Mouse (Mus musculus): ENCODE measurements around the gene Macrod1.
A peak's percentile ranks its signal among the peaks of the same experiment; 100 is the strongest.

Gene Macrod1

GRCm38 (mm10) chr19:7116038-7116731, 59.6 kb downstream of the Macrod1 start:
- no peak for DNase-seq

GRCm38 (mm10) chr19:7117141-7117540, 60.5 kb downstream of the Macrod1 start:
- DNase-seq: no peak

DNA sequence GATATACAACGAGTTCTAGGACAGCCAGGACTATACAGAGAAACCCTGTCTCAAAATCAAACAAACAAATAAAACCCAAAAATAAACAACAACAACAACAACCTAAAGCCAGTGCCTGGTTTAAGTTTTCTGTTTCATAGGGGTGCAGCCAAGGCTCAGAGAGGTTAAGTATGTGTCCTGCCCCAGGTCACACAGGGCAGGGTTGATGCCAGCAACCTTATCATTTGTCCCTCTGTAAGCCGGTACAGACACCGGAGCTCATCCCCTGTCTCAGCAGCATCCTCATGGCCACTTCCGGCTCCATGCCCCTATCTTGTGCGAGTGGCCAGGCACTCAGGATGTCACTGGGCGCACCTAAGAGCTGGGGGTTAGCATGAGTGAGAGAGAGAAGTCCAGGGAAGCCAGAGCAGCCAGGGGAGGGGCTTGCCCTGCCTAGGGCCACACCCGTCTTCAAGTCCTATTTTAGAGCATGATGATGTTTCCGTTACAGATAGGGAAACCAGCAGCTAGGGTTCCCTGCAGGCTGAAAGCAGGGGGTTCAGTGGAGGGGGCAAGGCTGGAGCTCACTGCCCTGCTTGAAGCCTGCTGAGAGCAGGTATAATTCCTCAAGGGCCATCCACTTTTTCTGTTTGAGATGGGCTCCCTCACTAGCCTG, 61.2 kb downstream of the Macrod1 start:
- no peak for DNase-seq

- DNase-seq: peak; percentile 47 to 59
Observed at GRCm38 (mm10) chr19:7121252-7121651, 64.6 kb downstream of the Macrod1 start.

DNA sequence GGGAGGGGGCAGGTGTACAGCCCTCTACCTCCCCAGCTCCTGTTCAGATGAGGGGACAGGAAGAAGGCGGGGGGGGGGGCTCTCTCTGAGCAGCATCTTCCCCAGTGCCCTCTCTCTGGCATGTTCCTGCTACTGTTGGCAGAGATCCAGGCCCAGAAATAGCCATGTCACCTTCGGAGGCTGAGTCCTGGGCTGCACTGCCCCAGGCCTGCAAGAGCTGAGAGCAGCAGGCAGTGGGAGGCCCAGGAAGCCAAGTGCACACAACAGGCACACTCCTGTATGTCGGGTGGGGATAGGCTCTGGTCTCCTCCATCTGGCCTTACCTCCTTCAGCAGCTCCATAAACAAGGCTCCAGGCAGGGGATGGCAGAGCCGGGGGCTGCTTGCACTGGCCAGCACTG, 65.7 kb downstream of the Macrod1 start:
- no peak for DNase-seq

GRCm38 (mm10) chr19:7122698-7123306, 66.2 kb downstream of the Macrod1 start:
- DNase-seq: no peak

DNA sequence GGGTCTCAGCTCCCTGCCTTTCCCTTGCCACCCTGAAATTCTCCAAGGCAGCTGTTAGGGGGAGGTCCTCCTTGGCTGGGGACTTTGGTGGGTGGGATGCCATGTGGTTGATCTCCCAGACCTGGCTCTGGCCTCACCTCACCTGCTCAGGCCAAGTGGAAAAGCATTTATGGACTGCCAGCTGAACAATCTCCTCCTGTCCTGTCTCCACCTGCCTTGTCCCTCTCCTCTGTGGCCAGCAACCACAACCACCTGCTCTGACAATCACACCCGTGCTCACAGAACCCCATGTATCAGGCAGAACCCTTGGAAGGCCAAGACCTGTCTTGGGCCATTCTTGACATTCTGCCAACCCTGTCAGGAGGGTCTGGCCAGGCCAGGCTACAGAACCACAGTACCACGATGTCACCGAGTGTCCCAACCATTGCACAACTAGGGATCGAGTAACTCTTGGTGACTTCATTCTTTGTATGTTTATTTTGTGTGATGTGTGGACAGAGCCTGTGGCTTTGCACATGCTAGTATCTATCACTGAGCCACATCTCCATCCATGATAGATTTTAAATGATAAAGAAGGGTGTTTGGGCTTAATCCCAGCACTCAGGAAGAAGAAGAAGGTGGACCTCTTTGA, 69.0 kb downstream of the Macrod1 start:
- DNase-seq: no peak

DNA sequence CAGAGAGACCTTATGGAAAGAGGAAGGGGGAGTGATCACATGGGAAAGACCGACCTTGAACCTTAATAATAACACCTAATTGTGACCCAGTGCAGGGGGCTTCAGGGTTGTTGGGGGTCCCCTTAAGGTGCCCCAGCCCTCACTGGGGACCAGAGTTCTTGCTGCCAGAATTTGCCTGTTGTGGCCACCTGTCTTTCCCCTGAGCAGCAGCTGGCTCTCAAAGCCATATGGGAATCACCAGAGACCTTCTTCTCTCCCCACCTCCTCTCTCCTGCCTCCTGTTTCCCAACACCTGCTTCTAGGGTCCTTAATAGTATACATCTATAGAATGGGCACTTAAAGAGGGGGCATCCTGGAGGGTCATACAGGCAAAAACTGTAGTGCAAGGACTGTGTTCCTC, 69.6 kb downstream of the Macrod1 start:
- DNase-seq: no peak

- no peak for DNase-seq
Observed at GRCm38 (mm10) chr19:7126933-7127332, 70.3 kb downstream of the Macrod1 start.

DNA sequence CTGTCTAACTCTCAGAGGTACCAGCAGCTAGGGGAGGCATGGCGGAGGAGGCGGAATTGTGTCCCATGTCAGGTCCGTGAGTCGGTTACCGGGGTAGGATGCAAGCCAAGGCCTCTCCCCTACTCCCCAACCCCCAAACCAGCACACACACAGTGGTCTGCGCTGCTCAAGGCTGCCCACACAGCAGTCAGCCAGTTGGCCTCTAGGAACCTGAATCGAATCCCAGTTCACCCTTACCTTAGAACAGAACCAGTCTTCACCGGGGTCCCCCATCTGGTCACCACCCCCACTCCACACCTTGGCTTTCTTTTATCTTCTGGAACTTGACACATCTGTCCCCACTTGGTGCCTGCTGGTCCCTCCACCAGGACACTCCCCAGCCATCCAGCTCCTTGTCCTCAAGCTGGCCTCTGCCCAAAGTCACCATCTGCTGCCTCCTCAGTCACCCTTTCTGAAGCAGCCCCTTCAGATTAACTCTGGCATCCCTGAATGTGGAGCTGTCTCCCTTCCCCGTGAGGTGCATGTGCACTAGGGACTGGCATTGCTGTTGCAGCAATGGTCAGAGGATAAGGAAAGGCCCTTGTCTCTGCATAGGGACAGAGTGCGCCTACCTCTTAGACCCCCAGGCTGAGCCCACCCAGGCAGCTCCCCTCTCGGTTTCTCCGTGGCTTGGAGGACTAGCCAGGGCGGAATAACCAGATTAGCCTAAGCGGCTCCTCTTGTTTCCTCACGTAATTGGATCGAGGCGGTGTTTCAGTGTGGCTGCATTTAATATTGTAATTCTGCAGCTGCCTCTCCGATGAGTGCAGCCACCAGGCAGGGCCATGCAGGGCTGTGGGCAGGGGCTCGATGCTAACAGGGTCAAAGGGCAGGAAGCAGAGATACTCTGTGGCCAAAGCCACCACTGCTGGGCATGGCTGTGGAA, 72.2 kb downstream of the Macrod1 start:
- no peak for DNase-seq

GRCm38 (mm10) chr19:7130317-7130716, 73.7 kb downstream of the Macrod1 start:
- DNase-seq: no peak

DNA sequence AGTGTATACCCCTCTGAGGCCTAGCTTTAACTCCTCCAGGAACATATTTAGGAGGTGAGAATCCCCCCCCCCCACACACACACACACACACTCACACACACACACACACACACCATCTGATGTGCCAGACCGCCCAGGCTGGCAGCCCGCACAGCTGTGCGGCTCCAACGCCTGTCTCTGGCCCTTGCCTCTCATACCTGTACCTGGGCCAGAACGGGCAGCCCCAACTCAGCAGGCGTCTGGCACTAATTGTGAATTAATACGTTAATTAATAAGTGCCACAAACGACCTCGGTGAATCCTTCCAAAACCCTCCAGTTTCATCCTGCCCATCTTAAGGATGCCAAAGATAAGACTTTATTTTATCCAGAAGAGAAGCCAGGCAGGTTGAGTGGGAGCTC, 76.8 kb downstream of the Macrod1 start:
- no peak for DNase-seq

DNA sequence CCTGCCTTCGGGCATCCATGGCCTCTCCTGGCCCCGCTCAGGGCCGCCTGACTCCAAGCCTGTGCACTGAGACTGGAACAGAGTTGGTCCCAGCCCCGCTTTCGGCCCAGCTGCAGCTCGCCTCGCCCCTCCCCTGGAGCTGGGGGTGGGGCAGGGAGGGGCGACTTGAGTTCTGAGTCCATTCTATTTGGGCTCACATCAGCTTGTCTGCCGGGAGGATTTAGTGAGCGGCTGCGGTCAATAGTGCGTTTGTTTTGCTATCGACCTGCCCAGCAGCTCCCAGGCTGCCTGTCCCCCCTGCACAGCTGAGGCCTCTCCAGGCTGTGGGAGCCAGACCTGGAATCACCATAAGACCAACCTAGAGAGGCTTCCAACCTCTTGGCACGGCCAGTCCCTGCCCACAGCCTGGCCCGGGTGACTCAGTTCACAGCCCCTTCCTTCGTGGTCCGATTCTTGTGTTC, 78.1 kb downstream of the Macrod1 start:
- peak; percentile 56 to 76 for DNase-seq

- DNase-seq: peak; percentile 86 to 87
Observed at GRCm38 (mm10) chr19:7135525-7135924, 78.9 kb downstream of the Macrod1 start.

DNA sequence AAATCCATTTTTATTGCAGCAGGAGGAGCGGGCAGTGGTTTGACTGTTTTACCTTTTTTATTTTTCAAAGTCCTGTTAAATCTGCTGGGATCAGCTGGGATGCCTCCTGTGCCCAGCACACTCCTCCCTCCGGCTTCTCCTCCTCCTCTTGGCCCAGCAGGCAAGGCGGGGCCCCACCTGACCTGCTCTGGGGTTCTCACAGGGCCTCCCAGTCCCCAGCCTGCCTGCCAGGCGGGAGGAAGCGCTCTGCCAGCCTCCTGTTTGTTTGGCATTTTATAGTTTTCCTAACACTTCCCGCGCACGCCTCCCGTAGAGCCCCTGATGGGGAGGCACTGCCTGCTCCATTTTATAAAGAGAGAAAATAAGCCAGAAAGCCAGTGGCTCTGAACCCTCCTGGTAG, 79.4 kb downstream of the Macrod1 start:
- peak; percentile 71 to 81 for DNase-seq

DNA sequence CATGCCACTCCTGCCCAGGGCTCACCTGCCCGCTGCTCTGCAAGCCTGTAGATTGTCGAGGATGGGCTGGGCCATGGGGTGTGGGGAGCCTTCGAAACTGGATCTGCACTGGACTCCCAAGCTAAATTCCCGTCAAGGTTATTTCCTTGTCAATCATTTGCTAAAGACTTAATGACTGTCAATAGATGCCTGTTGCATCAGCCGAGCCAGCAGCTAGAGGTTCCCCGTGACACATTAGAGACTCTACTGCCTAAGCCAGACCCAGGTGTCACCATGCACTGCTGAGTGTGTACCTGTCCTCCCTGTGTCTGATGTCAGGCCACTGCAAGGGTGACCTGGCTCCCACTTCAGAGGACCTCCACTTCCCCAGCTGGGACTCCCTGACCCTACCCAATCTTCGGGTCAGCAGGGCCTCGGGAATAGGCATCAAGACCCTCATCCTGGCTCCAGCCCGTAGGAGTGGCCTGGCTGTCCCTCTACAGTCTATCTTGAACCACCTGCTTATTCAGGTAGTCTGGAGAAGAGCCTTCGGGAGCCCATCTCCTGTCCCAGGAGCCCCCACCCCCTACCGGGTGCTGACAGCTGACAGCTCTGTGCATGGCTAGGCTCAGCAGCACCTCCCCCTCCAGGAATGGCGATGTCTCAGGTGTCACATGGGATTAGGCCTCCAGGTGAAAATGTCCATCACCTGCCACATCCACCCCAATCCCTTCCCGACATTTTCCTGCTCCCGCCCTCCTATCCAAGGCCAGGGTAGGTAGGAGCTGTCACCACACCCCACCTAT, 80.3 kb downstream of the Macrod1 start:
- peak; percentile 72 to 89 for DNase-seq

DNA sequence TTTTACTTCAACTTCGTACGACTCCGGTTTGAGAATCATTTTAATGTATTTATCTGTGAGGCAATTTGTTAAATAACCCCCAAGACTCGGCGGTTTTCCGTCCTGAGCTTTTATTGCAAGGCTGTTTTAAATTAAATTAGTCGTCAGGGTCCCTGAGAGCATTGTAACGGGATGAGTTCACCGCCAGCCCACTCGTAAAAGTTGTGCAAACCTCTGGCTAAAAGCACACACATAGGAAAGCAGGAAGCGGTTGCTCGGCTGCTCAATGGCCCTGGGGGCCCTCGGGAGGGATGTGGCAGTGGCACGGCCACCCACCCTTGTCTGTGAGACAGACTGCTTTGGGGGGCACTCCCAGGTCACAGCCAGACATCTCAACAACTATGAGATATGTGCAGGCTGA, 81.7 kb downstream of the Macrod1 start:
- DNase-seq: no peak

DNA sequence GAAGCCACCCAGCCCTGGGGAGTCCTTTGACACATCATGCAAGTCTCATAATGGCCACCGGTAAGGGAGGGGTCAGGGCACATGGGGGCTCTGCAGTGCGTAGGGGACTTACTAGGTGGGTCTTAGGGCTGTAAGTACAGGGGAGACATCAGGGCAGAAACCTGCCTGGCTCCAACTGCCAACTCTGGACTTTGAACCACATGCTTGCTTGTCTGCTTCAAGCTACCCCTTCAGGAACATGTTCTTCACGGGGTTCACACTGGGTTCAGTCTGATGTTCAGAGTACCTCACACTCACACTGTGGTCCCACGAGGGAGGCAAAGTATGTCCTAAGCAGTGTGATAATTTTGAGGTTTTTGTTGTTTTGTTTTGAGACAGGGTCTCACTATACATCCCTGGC, 82.7 kb downstream of the Macrod1 start:
- DNase-seq: peak in 1 of 2 experiments; percentile 46

DNA sequence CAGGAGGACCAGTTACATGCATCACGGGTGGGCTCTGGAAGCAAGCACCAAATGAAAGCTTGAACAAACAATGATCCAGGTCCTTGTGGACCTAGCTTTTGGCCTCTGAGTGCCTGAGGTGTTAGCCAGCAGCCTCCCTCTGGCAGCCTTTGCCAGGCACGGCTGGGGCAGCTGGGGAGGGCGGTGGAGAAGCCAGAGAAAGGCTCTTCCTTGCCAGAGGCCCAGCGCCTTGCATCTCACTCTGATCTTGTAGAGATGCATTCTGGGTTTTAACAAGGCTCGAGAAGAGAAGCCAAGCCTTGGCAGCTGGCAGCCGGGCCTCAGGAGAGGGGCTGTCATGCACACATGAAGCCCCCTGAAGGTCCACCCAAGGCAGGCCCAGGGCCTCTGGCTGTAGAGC, 83.8 kb downstream of the Macrod1 start:
- no peak for DNase-seq

- no peak for DNase-seq
Observed at GRCm38 (mm10) chr19:7140856-7141421, 84.3 kb downstream of the Macrod1 start.

- no peak for DNase-seq
Observed at GRCm38 (mm10) chr19:7142207-7142915, 85.8 kb downstream of the Macrod1 start.

Data from kidney, adult 8-10 months (tissue).